Mouse (Mus musculus): ENCODE data around the gene Tmem175. TPM values are rescaled to one million over a fixed set of nuclear protein-coding genes. Genes with fewer than 3 reads are reported as not detected.

The Tmem175 gene
- total and polyA plus RNA-seq, 3 experiments = 20.3 to 25.4 (median 21.4) TPM

DNA sequence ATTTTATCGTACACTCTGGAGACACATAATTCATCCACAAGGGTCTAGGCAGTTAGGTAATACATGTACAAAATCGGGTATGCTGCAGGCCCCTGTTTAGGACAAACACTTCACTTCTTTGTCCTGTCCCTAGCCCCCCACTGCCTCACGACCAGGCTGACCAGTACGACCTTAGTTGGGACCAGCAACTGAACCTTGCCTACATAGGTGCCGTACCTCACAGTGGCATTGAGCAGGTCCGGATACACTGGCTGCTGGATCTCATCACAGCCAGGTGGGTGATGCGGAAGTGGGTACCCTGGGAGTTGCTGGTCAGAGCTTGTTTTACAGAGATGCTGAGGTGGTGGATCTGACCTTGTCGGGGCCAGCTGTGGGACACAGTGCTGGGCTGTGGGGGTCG lies 40.4 kb downstream of the Tmem175 start:
- no peak for DNase-seq (ENCODE audit: extremely low read depth)
- peak overlapping the region; percentile 65 for H3K4me2 ChIP-seq (ENCODE audit: insufficient read depth, low read depth, poor library complexity, severe bottlenecking)
- no peaks in the 10 kb centered on the region for H3K79me2 ChIP-seq (replicated peaks; ENCODE audit: control insufficient read depth, extremely low read depth, insufficient read depth, poor library complexity, severe bottlenecking)

DNA sequence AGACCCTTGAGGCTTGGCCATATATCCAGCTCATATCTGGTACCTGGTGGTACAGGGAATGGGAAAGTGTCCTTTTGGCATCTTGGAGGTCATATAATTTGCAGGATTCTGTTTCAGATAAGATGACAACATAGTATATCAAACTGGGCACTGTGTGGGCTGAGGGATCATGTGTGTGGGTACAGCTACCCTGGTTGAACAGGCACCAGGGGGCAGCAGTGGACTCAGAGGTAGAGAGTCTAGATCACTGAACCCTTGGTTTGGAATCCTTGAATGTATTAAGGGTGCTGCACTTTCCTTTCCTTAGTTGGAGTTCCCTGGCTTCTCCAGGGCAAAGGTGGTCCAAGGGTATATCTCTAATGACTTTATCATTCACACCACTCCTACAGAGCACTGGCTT lies 41.2 kb downstream of the Tmem175 start:
- peaks cover 2 to 31% of the 10 kb centered on the region in 2 experiments for H3K4me1 ChIP-seq (ENCODE audit: control insufficient read depth in 1 of 2, insufficient read depth in 2 of 2)
- dilution Hi-C loops (cut with MboI; ENCODE audit: extremely low pct_ligation_motif_present, extremely low pct_unique_long_range_greater_than_20kb, low sequenced_read_pairs) = no loop called here
- H3K4me2 ChIP-seq (ENCODE audit: insufficient read depth, low read depth, poor library complexity, severe bottlenecking) = no peak overlapping the region

More for the DNA sequence above, 40.4 kb downstream of the Tmem175 start:
- Histone ChIP-seq H3K9ac (ENCODE audit: insufficient read depth, low read depth) (no peak overlapping the region; the same call in 1 of the 2 replicates), H3K27ac (ENCODE audit: insufficient read depth, low read depth) (no peak overlapping the region), H3K4me1 (ENCODE audit: control insufficient read depth in 1 of 2, insufficient read depth in 2 of 2) (peaks cover 2 to 31% of the 10 kb centered on the region in 2 experiments), H3K9me3 (replicated peaks; ENCODE audit: low read length) (no peaks in the 10 kb centered on the region), H3K36me3 (replicated peaks in 1 of 2; ENCODE audit: control insufficient read depth in 1 of 2, insufficient read depth in 1 of 2, low read length in 1 of 2) (peaks cover 13 to 36% of the 10 kb centered on the region in 2 experiments), H3K27me3 (replicated peaks) (no peaks in the 10 kb centered on the region), H3K4me3 (replicated peaks in 1 of 3; ENCODE audit: low read depth in 2 of 3, low read length in 2 of 3, poor library complexity in 1 of 3) (peak overlapping the region; percentile 65 to 73 (median 66))
- in situ Hi-C loops (cut with MboI; ENCODE audit: low pct_ligation_motif_present, low pct_unique_long_range_greater_than_20kb, low sequenced_read_pairs) (loop anchor here (25.0 kb wide), 1 partner anchor 233 kb away; the partner anchor contains the start of genes Atp5k and Mfsd7a), dilution Hi-C loops (cut with MboI; ENCODE audit: extremely low pct_ligation_motif_present, extremely low pct_unique_long_range_greater_than_20kb, low sequenced_read_pairs) (no loop called here)
- TF ChIP-seq USF2 (conservative IDR thresholded peaks at IDR 0.05; ENCODE audit: low read depth, low read length) = no peak
- no peak for TF ChIP-seq ZNF384 (IDR thresholded peaks at IDR 0.05; ENCODE audit: low read depth, low read length)
- no peak for TF ChIP-seq KAT2A (IDR thresholded peaks at IDR 0.05; ENCODE audit: insufficient replicate concordance, low read length)
- TF ChIP-seq TCF12 (IDR thresholded peaks at IDR 0.05; ENCODE audit: low read depth, low read length) = no peak
- TF ChIP-seq NELFE (IDR thresholded peaks at IDR 0.05; ENCODE audit: low read depth, low read length) = no peak
- no peak for TF ChIP-seq UBTF (IDR thresholded peaks at IDR 0.05; ENCODE audit: low read depth, low read length)
- TF ChIP-seq CHD2 (IDR thresholded peaks at IDR 0.05; ENCODE audit: low read length) = no peak
- no peak for TF ChIP-seq ZKSCAN1 (IDR thresholded peaks at IDR 0.05; ENCODE audit: borderline replicate concordance, low read depth, low read length)
- no peak for TF ChIP-seq TBP (conservative IDR thresholded peaks at IDR 0.05; ENCODE audit: low read depth, low read length)
- TF ChIP-seq MAFK (IDR thresholded peaks at IDR 0.05; ENCODE audit: insufficient replicate concordance, low read length) = no peak
- TF ChIP-seq IRF4 (IDR thresholded peaks at IDR 0.05; ENCODE audit: low read depth, low read length) = no peak
- no peak for TF ChIP-seq EP300 (IDR thresholded peaks at IDR 0.05; ENCODE audit: low read length)
- no peak for TF ChIP-seq JUND (conservative IDR thresholded peaks at IDR 0.05; ENCODE audit: low read depth, low read length)
- no peak for TF ChIP-seq CHD1 (IDR thresholded peaks at IDR 0.05; ENCODE audit: low read depth, low read length)
- no peak for TF ChIP-seq POLR2AphosphoS2 (IDR thresholded peaks at IDR 0.05; ENCODE audit: low read depth, low read length)
- TF ChIP-seq PAX5 (IDR thresholded peaks at IDR 0.05; ENCODE audit: low read length) = no peak
- TF ChIP-seq MXI1 (IDR thresholded peaks at IDR 0.05; ENCODE audit: low read depth, low read length) = no peak
- TF ChIP-seq E2F4 (IDR thresholded peaks at IDR 0.05; ENCODE audit: insufficient replicate concordance, low read depth, low read length) = no peak
- no peak for TF ChIP-seq MYC (IDR thresholded peaks at IDR 0.05; ENCODE audit: low read depth, low read length)

More for the DNA sequence above, 41.2 kb downstream of the Tmem175 start:
- DNase-seq (ENCODE audit: extremely low read depth) = peak; percentile 61
- Histone ChIP-seq H3K27ac (ENCODE audit: insufficient read depth, low read depth) (no peak overlapping the region), H3K36me3 (replicated peaks in 1 of 2; ENCODE audit: control insufficient read depth in 1 of 2, insufficient read depth in 1 of 2, low read length in 1 of 2) (peaks cover 13 to 38% of the 10 kb centered on the region in 2 experiments), H3K27me3 (replicated peaks) (no peaks in the 10 kb centered on the region), H3K4me3 (replicated peaks in 1 of 3; ENCODE audit: low read depth in 2 of 3, low read length in 2 of 3, poor library complexity in 1 of 3) (no peak overlapping the region), H3K9me3 (replicated peaks; ENCODE audit: low read length) (no peaks in the 10 kb centered on the region), H3K9ac (ENCODE audit: insufficient read depth, low read depth) (no peak overlapping the region), H3K79me2 (replicated peaks; ENCODE audit: control insufficient read depth, extremely low read depth, insufficient read depth, poor library complexity, severe bottlenecking) (no peaks in the 10 kb centered on the region)
- peak; percentile 64 for TF ChIP-seq SMC3 (IDR thresholded peaks at IDR 0.05; ENCODE audit: low read depth, low read length)
- TF ChIP-seq RAD21 (IDR thresholded peaks at IDR 0.05; ENCODE audit: low read depth, low read length) = peak; percentile 34
- TF ChIP-seq ZKSCAN1 (IDR thresholded peaks at IDR 0.05; ENCODE audit: borderline replicate concordance, low read depth, low read length) = no peak
- TF ChIP-seq RCOR1 (conservative IDR thresholded peaks at IDR 0.05; ENCODE audit: low read depth, low read length) = no peak
- no peak for TF ChIP-seq POLR2AphosphoS2 (IDR thresholded peaks at IDR 0.05; ENCODE audit: low read depth, low read length)
- no peak for TF ChIP-seq ETS1 (conservative IDR thresholded peaks at IDR 0.05; ENCODE audit: low read depth, low read length)
- TF ChIP-seq KAT2A (IDR thresholded peaks at IDR 0.05; ENCODE audit: insufficient replicate concordance, low read length) = no peak
- no peak for TF ChIP-seq GABPA (IDR thresholded peaks at IDR 0.05; ENCODE audit: insufficient replicate concordance, low read depth, low read length)
- peak; percentile 30 to 70; a peak in 3 of 4 replicates for TF ChIP-seq CTCF (conservative IDR thresholded peaks at IDR 0.05 in 1 of 2, IDR thresholded peaks at IDR 0.05 in 1 of 2; ENCODE audit: low read depth in 2 of 2, low read length in 2 of 2)
- in situ Hi-C loops (cut with MboI; ENCODE audit: low pct_ligation_motif_present, low pct_unique_long_range_greater_than_20kb, low sequenced_read_pairs) = loop anchor here (25.0 kb wide), 1 partner anchor 233 kb away; the partner anchor contains the start of genes Atp5k and Mfsd7a

Measured in CH12.LX (cell line).